Mouse (Mus musculus) monocyte, adult 2 months (primary cell): ENCODE data around the gene Exosc1.
A peak's percentile ranks its signal among the peaks of the same experiment; 100 is the strongest.
"Not testable (repeated sequence)": the region's sequence is repeated elsewhere in the genome, so short reads cannot be mapped to it uniquely, and the experiment has no call there.

Source experiments
- DNase-seq, 2 experiments: peaks; one replicate each; pipeline ENCODE4 v3.0.0; 2022; ENCODE audit warnings: low spot score in 2 of 2, low read depth in 1 of 2

Gene Exosc1

GRCm38 (mm10) chr19:41933179-41934086, at the start of gene Exosc1, which contains the start of gene Zdhhc16:
Gene Exosc1 (minus strand): TSS chr19:41933423.
Gene Zdhhc16 (plus strand): TSS chr19:41933480.
- DNase-seq: peak; percentile 92 to 95

GRCm38 (mm10) chr19:41982791-41983150, 49.5 kb upstream of the Exosc1 start:
- DNase-seq: peak in 1 of 2 experiments; percentile 14

GRCm38 (mm10) chr19:41981931-41982790, 48.9 kb upstream of the Exosc1 start:
- DNase-seq: no peak

- DNase-seq: no peak
These were observed 48.3 kb upstream of the Exosc1 start, which contains the start of gene Ubtd1 for GRCm38 (mm10) chr19:41981595-41981927. Gene Ubtd1 (plus strand): TSS chr19:41981763.

- DNase-seq: peak; percentile 99
These were observed 47.8 kb upstream of the Exosc1 start, which contains the start of gene Mms19 for GRCm38 (mm10) chr19:41980819-41981594. Gene Mms19 (minus strand): TSS chr19:41981157.

- no peak for DNase-seq
These were observed 47.2 kb upstream of the Exosc1 start for GRCm38 (mm10) chr19:41980422-41980818.

- DNase-seq: no peak
These were observed 40.9 kb upstream of the Exosc1 start for GRCm38 (mm10) chr19:41973891-41974794.

GRCm38 (mm10) chr19:41969618-41970017, 36.4 kb upstream of the Exosc1 start:
- DNase-seq: no peak

GRCm38 (mm10) chr19:41953574-41953973, 20.4 kb upstream of the Exosc1 start:
- DNase-seq: no peak

- no peak for DNase-seq
These were observed 19.1 kb upstream of the Exosc1 start for GRCm38 (mm10) chr19:41952287-41952686.

GRCm38 (mm10) chr19:41943841-41944240, 10.6 kb upstream of the Exosc1 start:
- no peak for DNase-seq

- no peak for DNase-seq
These were observed 5.3 kb upstream of the Exosc1 start for GRCm38 (mm10) chr19:41938539-41938938.

GRCm38 (mm10) chr19:41935921-41936320, 2.7 kb upstream of the Exosc1 start:
- DNase-seq: no peak

GRCm38 (mm10) chr19:41934124-41934523, 901 bp upstream of the Exosc1 start:
- no peak for DNase-seq

- DNase-seq: no peak
These were observed 537 bp downstream of the Exosc1 start for GRCm38 (mm10) chr19:41932686-41933085.

GRCm38 (mm10) chr19:41920412-41921067, 12.7 kb downstream of the Exosc1 start:
- no peak for DNase-seq

- no peak for DNase-seq
These were observed 13.8 kb downstream of the Exosc1 start for GRCm38 (mm10) chr19:41919471-41919870.

GRCm38 (mm10) chr19:41916853-41917252, 16.4 kb downstream of the Exosc1 start:
- no peak for DNase-seq

GRCm38 (mm10) chr19:41915294-41915693, 17.9 kb downstream of the Exosc1 start:
- DNase-seq: no peak

- not testable (repeated sequence) for DNase-seq
These were observed 18.7 kb downstream of the Exosc1 start for GRCm38 (mm10) chr19:41914592-41914882.
